Mouse (Mus musculus) thymus, adult 2 months (tissue): ENCODE results near the gene Gm44805.

ENCODE experiments used
- CTCF ChIP-seq: fragments of 200-500 bp; IDR thresholded peaks from 2 replicates; pipeline ENCODE4 v1.5.1; 2012; ENCODE audit warnings: mild to moderate bottlenecking, control low read depth, low read length, moderate library complexity, borderline replicate concordance; ENCODE audit not compliant: control insufficient read depth, poor library complexity, insufficient read depth; ENCODE audit errors: extremely low read depth
- POLR2A ChIP-seq: fragments of 200-500 bp; IDR thresholded peaks from 2 replicates; pipeline ENCODE4 v1.6.1; 2012; ENCODE audit warnings: mild to moderate bottlenecking, low read length, control low read depth, moderate library complexity; ENCODE audit not compliant: control insufficient read depth, poor library complexity, insufficient read depth; ENCODE audit errors: extremely low read depth

- no peak for TF ChIP-seq CTCF
- TF ChIP-seq POLR2A, result no peak
Observed at GRCm38 (mm10) chr7:19680702-19681101, 521 bp downstream of the Gm44805 start.
